Mouse (Mus musculus): ENCODE results near the gene Pou2f1. TPM values are rescaled to one million over a fixed set of nuclear protein-coding genes. Genes with fewer than 3 reads are reported as not detected.

Pou2f1 gene
- total RNA-seq (2015) (21.9 and 25.6 TPM in 2 replicates), total RNA-seq (2017) (12.9 and 18.1 TPM in 2 replicates)

DNA sequence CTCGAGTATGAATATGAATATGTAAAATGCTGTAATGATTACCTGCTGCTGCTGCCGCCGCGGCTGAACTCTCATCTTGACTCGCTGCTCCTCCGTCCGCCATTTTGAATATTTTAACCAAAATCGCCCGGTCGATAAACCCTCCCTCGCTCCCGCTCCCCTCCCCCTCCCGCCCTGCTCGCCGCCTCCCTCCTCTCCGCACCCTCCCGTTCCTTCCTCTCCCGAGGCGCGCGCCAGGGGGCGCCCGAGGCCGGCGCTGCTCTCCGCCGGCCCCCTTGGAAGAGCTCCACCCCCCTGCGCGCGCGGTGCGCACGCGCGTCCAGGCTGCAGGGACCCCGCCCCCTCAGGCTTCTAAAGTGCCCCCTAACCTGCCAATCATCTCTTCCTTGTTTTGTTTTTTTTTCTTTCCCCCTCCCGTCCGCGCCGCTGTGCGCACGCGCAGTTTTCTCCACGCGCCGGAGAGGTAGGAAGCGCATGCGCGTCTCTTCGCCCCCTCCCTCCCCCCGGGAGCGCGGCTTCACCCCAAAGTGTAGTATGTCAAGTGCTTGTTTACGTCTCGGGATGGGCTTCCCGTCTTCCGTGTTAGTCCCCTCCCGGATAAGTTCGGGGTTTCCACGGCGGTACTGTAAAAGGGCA lies at the start of gene Pou2f1:
Gene Pou2f1, minus strand, starts transcription at position 159 of the 636 bp plus-strand sequence.
- peak; percentile 74 for ATAC-seq (ENCODE audit: poor library complexity, severe bottlenecking)

DNA sequence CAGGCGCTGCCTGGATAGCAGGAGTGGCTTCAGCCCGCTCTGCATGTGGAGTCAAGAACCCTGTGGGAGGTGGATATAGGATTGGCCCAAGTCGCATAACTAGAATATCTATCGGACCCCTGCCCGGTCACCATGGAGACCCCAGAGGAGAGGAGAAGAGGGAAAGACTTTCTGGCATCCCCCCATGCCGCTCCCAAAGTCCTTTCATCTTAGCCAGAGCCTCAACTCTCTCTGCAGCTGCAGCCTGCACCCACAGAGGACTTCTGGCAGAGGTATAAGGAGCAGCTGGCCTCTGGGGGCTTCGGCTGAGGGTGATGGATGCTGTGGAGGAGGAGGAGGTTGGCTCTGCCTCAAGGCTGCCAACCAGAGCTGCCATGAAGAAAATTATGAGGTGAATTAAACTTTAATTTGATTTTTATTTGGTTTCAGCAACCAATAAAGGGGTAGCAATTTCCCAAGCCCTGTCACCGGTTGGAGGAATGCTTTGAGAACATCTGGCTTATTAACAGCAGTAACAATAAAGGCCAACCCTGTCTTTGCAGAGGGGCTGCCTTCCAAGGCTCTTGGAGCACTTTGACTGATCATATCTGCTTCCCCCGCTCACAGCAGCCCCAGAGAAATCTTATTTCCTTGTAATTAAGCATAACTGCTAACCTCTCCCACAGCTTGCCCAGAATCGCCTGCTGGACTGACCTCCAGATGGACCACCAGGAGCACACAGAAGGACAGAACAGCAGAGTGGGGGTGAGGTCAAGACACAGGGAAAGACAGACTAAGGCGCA lies 46.8 kb upstream of the Pou2f1 start:
- no peak for ATAC-seq (ENCODE audit: poor library complexity, severe bottlenecking)

DNA sequence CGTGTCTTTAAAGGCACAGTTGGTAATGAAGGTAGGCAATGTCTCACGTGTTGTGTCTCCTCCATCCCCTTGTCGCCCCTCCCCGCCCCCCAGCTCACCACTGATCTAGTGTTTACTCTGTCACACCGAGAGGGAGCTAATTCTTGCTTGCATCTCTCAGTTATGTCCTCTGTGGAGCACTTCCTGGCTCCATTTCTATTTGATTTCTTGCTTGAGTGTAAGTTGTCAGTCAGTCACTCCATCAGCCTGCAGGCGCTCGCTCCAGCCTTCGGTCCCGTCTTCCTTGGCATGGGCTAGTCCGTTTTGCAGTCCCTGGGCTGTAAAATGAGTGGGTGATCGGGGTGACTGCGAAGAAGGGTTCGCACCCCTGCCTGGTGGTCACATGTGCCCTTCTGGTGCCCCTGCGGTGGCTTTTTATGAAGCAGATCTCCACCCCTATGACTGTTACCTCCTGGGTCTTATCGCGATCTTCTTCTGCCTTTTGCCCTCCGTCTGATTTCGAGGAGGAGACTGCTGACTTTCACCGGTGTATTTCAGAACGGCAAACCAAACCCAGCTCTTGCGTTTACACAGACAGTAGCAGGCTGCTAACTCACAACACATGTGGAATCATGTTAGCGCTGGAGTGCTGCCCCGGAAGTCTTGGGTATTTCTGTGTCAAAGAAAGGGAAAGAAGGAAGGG lies 45.9 kb upstream of the Pou2f1 start:
- peak; percentile 53 for ATAC-seq (ENCODE audit: poor library complexity, severe bottlenecking)

DNA sequence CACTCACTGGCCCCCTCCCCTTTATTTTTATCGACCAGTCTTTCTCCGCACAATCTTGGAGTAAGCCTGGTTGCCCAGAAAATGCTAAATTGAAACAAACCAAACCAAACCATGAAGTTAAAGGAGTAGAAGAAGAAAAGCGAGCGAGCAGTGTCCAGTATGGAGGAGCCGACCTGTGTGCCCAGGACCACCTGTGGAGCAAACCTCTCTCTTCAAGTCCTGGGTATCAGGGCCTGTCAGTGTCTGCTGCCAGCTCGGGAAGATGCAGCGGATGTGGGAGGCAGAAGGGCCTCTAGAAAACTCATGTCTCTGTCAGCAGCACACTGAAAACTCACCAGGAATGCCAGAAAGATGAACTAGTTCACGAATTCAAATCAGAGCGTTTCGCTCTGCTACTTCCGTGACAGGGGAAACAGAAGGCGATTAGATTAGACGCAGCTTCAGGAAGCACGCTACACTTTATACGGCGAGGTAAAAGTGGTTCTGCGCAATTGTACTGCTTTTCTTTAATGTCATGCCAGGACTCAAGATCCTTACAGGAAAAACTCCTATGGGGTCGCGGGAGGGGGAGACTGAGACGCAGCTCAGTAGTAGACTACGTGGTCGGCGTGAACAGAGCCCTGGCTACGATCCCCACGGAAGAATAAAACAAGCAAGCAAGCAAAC lies 45.2 kb upstream of the Pou2f1 start:
- peak; percentile 34; the same call in 1 of the 2 replicates for ATAC-seq (ENCODE audit: poor library complexity, severe bottlenecking)

DNA sequence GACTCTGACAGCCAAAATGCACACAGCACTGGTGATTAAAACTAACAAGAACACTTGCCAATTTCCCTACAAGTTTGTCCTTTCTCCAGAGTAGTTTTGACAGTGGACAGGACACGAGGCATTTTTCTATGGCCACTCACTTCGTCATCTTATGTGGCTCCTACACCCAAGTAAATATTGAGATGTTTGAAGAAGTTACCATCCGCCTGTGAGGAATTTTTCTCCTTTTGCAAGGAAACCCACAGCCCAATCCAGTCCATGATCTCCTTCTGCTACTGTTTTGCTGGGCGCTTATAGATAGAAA lies 43.4 kb upstream of the Pou2f1 start:
- no peak for ATAC-seq (ENCODE audit: poor library complexity, severe bottlenecking)

DNA sequence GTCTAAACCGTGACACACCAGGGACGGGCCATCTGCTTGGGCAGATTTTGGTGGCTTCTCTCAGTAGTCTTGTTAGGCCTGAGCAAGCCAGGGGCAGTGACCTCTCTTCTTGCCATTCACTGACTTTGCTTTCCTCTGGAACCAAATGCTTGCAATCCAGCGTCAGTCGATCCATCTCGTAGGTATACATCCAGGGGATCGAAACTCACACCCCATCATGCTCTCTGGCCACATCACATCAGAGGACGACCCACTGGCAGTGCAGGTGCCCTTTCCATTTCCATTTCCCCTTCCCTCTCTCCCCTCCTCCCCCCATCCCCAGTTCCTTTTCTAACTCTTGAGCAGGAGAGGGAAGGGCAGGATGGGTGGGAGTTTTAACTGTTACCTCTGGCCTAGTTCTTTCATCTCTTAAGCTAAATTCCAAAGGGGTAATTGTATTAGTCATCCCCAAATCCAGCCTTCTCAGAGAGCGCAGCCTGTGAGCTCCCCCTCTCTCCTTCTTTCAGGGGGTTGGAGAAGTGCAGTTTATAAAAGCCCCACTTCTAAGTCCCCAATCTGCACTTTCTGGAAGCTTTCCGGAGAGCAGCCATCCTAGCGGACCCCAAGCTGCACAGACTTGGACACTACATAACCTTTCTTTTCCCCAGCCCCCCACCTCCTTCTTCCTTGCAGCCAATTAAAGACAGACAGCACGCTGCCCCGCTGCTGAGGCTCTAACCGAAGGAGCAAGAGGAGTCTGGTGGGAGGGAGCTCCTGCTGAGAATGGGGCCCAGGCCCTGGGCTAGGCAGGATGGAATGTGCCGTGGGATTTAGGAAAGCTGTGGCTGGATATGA lies 42.8 kb upstream of the Pou2f1 start:
- no peak for ATAC-seq (ENCODE audit: poor library complexity, severe bottlenecking)

DNA sequence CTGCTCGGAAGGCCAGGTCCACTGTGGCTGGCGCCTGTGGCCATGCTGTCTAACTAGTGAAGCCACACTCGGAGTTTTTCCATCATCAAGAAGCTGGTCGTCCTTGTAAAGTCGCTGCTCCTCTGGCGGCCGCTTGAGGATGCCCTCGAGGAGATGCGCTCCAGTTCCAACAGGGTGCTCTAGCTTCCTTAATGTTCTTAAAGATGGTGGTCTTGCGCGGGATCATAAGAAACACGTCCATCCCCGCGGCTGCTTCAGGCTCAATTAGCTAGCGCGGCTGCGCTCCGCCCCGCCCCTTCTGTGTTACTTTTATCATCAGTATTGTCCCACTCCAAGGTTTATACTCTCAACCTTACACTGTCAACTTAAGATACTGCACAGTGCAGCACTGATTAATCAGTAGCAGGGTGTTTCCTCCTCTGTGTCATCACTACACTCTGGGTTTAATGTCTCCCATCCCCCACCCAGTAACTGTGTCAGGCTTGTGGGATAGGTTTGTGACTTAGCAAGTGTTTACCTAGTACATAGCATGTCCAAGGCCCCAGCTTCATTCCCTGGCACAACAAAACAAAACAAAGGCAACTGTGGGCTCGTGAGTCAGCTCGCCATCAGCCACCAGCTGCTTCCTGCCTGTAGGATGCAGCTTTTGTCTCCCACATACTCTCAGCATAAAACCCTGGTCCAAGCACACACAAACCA lies 41.1 kb upstream of the Pou2f1 start:
- ATAC-seq (ENCODE audit: poor library complexity, severe bottlenecking): no peak

DNA sequence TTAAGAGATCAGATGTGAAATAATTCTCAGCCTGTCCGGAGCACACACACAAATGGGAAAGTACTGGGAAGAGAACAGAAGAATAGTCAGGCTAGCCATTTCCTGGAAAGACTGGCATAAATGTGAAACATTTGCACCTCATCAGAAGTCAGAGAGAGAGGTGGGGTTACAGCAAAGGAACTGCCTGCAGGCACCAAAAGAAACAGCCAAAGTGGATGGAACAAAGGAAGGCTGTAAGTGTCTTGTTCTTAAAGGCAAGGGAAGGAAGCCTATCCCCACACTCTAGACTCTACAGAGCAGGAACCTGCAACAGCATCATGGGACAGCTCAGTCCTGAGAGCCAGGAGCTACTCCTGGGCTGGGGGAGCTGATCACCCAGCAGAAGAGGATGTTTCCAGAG lies 39.0 kb upstream of the Pou2f1 start:
- no peak for ATAC-seq (ENCODE audit: poor library complexity, severe bottlenecking)

DNA sequence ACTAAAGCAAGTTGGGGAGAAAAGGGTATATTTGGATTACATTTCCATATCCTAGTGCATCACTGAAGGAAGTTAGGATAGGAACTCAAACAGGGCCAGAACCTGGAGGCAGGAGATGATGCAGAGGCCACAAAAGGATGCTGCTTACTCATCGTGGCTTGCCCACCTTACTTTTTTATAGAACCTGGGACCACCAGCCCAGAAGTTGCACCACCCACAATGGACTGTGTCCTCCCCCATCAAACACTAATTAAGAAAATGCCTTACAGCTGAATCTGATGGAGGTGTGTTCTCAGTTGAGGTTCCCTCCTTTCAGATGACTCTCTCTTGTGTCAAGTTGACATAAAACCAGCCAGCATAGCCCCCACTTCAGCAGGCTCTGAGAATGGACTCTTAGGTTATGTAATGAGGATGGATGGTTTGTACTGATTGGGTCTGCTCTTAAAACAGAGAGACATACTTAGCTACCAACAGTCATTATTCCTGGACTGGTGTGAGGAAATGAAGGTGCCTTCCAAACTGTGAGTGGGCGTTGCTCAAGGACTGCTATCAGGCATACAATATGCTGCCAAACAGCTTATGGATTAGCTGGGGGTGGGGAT lies 36.4 kb upstream of the Pou2f1 start:
- ATAC-seq (ENCODE audit: poor library complexity, severe bottlenecking): no peak

DNA sequence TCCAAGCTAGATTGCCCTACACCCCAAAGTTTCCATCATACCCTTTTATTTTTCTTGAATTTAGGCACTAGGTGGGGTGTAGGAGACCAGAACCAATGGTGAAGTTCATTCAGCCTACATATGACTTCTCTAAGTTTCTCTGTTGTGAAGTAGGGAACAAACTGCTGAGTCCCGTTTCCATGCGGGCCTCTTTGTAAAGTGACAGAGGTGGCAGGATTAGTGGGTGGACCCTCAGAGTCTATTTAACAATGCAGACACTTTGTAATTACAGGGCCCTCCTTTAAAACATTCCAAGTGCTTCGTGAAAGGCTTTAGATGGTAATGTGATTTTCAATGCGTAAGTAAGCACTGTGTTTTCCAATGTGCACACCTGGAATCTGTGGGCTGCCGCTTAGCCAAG lies 32.6 kb upstream of the Pou2f1 start:
- no peak for ATAC-seq (ENCODE audit: poor library complexity, severe bottlenecking)

DNA sequence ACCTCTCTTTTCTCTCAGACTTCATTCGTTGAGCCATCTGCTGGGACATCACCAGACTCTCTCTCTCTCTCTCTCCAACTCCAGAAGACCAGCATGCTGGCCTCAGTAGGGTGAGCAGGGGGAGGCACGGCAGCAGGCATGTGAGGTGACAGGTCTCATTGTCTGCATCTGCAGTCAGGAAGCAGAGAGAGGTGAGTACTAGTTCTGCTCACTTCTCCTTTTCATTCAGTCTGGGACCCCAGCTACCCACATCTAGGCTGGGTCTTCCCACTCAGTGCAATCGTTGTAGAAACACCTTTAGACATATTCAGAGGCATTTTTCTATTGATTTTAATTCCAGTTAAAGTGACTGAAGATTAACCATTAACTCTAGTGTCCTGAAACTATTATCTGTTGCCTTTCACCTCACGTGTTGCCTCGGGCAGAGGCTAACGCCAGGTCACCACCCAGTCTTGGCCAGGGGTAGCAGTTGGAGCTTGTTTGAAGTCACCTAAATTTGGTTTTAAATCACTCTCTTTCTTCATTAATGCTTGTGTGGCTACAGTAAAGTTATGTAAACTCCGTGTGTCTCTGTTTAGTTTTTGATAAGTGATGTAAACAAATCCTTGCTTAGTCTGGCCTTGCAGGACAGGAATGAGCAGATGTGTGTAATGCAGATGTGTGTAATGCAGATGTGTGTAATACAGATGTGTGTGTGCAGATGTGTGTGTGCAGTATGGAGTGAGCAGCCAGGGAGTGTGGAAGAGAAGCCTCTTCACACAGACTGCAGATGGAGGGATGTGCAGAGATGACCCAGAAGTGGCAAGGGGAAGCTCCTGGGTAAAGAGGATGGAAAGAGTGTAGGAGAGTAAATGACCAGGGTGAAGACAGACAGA lies 29.4 kb upstream of the Pou2f1 start:
- ATAC-seq (ENCODE audit: poor library complexity, severe bottlenecking): no peak

DNA sequence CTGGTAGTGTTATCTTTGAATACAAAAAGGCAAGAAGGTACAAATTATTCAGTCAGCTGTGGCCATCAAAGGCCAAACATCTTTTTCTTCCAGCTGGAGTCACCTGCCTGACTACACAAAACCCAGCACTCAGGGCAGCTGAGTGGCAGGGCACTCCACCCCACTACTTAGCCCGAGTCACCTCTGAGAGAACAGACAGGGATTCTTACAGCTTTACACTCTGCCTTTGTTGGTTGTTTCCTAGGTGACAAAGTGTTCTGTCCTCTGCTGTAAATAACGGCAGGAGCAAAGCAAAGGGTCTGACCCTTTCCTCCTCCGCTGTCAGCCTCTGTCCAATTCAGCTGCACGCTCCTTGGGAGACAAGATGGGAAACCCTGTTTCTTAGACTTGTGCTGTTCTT lies 21.5 kb upstream of the Pou2f1 start:
- no peak for ATAC-seq (ENCODE audit: poor library complexity, severe bottlenecking)

DNA sequence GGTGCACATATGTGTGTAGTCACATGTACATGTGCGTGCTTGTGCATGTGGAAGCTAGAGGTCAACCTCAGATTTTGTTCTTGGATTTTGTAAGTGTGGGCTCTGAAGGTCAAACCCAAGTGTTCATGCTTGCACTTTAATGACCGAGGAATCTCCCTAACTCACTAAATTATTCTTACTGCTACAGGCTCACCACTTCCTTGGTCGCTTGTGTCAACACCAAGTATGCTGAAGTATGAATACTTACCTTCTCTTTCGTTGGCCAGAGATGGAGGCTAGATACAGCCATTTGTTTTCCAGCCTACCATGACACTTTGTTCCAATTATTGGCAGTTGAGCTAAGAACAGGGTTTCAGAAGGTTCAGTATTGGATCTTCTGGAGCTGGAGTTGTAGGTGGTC lies 14.7 kb upstream of the Pou2f1 start:
- no peak for ATAC-seq (ENCODE audit: poor library complexity, severe bottlenecking)

DNA sequence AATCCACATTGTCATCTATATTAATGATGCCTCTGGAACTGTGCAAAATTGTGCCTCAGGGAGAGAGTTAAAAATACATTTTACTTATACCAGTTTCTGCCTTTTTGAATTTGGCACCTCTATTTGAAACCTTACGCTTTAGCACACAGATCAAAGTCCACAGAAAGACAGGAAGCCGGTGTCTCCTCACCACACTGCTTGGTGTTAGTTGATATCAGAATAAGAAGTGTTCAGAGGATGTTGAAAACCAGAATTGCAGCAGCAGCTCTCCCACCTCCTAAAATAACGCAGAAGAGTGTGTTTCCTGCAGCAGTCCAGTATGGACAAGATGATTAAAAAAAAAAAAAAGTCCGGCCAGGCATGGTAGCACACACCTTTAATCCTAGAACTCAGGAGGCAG lies 13.8 kb upstream of the Pou2f1 start:
- peak; percentile 58 for ATAC-seq (ENCODE audit: poor library complexity, severe bottlenecking)

DNA sequence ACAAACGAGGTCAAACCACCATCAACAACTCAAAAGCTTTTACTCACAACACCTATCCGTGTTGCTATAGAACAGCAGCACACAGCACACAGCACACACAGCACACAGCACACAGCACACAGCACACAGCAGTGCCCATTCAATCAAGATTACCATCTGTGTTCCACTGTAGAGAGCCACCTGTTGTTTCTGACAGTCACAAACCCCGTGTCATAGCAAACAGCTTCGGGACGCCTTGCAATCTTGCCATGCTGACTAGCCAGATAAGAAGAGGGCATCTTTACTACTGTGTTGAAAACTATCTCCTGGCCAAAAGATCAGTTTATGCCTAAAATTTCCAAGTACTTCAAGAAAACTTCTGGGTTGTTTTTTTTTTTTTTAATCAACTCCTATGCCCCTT lies 12.1 kb upstream of the Pou2f1 start:
- no peak for ATAC-seq (ENCODE audit: poor library complexity, severe bottlenecking)

DNA sequence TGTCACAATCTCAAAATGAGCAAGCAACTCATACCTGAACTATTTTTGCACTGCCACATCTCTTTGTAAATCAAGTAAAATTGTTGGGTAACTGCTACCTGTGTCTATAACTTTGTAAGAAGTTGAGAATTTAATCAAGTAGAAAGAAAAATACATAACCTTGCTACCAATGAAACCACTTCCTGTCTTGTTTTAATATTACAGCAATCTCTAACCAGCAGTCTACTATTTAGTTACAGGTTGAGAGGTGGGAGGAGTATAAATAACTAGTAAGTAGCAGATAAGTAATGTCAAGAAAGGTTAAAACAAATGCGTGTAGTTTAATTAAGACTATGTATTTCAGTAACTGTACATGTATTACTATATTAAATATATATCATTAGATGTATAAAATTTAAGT lies 7.6 kb upstream of the Pou2f1 start:
- no peak for ATAC-seq (ENCODE audit: poor library complexity, severe bottlenecking)

DNA sequence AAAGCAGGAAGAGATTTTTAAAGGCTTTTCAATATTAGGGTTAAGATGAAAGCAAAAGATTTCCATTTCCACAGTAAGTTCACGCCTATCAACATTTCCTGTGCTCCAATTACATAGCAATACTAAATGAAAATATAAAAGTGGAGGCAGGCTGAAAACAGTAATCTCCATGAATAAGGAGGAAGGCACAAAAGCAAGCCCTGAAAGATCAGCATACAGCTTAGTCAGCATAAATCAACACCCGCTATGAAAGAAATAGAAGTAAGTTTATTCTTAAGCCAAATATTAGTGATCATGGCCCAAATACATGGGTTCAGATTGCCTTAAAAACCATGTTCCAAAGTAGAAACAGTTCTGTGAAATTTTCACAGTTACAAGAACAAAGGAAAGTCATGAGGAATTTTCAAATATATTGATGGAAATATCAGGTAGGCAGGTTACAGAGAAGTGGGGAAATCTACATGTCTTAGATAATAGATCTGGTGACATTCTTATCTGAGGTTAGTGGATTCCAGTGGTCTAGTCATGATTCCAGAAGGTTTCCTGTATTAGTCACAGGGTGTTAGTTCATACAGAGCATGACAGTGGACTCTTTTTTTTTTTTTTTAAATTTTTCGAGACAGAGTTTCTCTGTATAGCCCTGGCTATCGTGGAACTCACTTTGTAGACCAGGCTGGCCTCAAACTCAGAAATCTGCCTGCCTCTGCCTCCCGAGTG lies 6.3 kb upstream of the Pou2f1 start:
- no peak for ATAC-seq (ENCODE audit: poor library complexity, severe bottlenecking)

DNA sequence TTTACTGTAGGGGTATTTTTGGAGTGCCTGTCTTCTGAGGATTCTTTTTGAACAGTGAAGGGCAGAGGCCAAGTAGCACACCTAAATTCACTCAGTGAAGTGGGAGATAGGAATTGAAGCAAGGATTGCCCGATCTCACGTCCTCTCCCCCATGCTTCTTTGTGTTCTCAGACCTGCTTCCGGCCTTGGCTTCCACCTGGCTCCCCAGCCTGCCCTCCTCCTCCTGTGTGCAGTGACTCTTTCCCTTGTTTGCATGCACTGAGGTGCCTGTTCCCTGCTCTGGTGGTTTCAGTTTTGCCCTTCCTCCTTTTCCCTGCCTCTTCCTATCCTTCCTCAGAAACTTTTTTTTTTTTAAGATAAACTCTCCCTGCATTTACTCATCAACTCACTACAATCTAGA lies 4.5 kb upstream of the Pou2f1 start:
- no peak for ATAC-seq (ENCODE audit: poor library complexity, severe bottlenecking)
